Mouse (Mus musculus): ENCODE measurements around the gene C2cd2.

The C2cd2 gene

GRCm38 (mm10) chr16:97879134-97879533 lies 83.3 kb downstream of the C2cd2 start:
- DNase-seq, result peak; percentile 34 to 42

- no peak for DNase-seq
Measured at GRCm38 (mm10) chr16:97877502-97877901, 84.9 kb downstream of the C2cd2 start.

- DNase-seq, result no peak
Measured at GRCm38 (mm10) chr16:97875101-97875500, 87.3 kb downstream of the C2cd2 start.

- DNase-seq, result no peak
Measured at GRCm38 (mm10) chr16:97874376-97874775, 88.0 kb downstream of the C2cd2 start.

- peak in 1 of 2 experiments; percentile 17 for DNase-seq
Measured at GRCm38 (mm10) chr16:97872657-97873056, 89.7 kb downstream of the C2cd2 start.

- no peak for DNase-seq
Measured at GRCm38 (mm10) chr16:97869193-97870102, 93.0 kb downstream of the C2cd2 start.

- DNase-seq, result no peak
Measured at GRCm38 (mm10) chr16:97863932-97864467, 98.4 kb downstream of the C2cd2 start.

- DNase-seq, result no peak
Measured at GRCm38 (mm10) chr16:97856050-97856449, 106.3 kb downstream of the C2cd2 start.

- DNase-seq, result peak; percentile 89 to 91
Measured at GRCm38 (mm10) chr16:97851741-97852319, 110.6 kb downstream of the C2cd2 start, which contains the start of gene Prdm15. Gene Prdm15, minus strand, starts transcription at chr16:97851850.

- peak; percentile 89 for DNase-seq
Measured at GRCm38 (mm10) chr16:97851061-97851740, 111.2 kb downstream of the C2cd2 start.

GRCm38 (mm10) chr16:97850667-97851060 lies 111.7 kb downstream of the C2cd2 start:
- DNase-seq, result no peak

- no peak for DNase-seq
Measured at GRCm38 (mm10) chr16:97848832-97849231, 113.6 kb downstream of the C2cd2 start.

GRCm38 (mm10) chr16:97844967-97845937 lies 117.1 kb downstream of the C2cd2 start:
- DNase-seq, result no peak

GRCm38 (mm10) chr16:97832154-97832553 lies 130.2 kb downstream of the C2cd2 start:
- DNase-seq, result no peak

- DNase-seq, result no peak
Measured at GRCm38 (mm10) chr16:97828207-97828606, 134.2 kb downstream of the C2cd2 start.

- no peak for DNase-seq
Measured at GRCm38 (mm10) chr16:97823311-97824007, 138.9 kb downstream of the C2cd2 start.

- no peak for DNase-seq
Measured at GRCm38 (mm10) chr16:97819532-97819931, 142.9 kb downstream of the C2cd2 start.

- no peak for DNase-seq
Measured at GRCm38 (mm10) chr16:97817414-97817813, 145.0 kb downstream of the C2cd2 start.

- no peak for DNase-seq
Measured at GRCm38 (mm10) chr16:97815269-97815668, 147.1 kb downstream of the C2cd2 start.

GRCm38 (mm10) chr16:97814060-97814459 lies 148.3 kb downstream of the C2cd2 start:
- no peak for DNase-seq

- DNase-seq, result no peak
Measured at GRCm38 (mm10) chr16:97808881-97809280, 153.5 kb downstream of the C2cd2 start.
